Mouse (Mus musculus) layer of hippocampus, adult 11-12 months (tissue): ENCODE data around the gene Apoa4.

Experiments used
- DNase-seq: peaks from one replicate; pipeline ENCODE4 v3.0.0; 2022; ENCODE audit warnings: low spot score

Apoa4 gene

DNA sequence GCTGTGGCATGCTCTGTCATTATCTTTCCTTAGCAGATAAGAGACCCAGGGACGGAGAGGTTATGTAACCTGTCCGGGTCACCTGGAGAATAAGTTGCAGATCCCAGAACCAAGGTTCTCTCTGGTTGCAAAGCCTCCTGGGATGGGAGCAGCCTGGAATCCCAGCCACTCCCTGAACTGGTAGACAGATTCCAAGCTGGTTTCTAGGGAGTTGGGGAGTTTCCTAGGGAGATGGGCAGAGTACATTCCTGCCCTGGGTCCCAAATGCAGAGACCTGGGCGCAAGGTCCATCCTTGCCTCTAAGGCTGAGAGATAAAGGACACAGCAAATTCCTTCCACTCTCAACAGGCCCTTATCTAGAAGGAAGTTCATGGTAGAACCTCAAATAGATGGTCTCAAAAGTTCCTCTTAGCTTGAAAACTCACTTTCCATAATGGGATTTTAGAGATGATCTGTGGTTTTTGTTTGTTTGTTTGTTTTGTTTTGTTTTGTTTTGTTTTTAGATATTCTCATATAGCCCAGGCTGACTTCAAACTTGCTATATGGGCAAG lies 13.4 kb upstream of the Apoa4 start:
- DNase-seq, result no peak

DNA sequence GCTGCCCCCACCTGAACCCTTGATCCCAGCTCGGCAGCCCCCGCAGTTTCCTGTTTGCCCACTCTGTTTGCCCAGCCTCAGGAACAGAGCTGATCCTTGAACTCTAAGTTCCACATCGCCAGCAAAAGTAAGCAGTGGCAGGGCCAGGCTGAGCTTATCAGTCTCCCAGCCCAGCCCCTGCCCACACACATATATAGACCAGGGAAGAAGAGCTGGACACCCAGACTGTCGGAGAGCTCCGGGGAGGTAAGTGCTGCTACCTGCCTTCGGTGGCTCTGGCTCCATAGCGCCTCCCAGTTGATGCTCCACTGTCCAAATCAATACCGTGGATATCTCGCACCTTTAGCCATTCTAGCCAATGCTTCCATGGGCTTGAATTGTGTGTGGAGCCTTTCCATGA lies 12.0 kb upstream of the Apoa4 start, which contains the start of gene Apoa1:
Gene Apoa1, plus strand, starts transcription at position 90 of the 400 bp plus-strand sequence.
- DNase-seq, result no peak

DNA sequence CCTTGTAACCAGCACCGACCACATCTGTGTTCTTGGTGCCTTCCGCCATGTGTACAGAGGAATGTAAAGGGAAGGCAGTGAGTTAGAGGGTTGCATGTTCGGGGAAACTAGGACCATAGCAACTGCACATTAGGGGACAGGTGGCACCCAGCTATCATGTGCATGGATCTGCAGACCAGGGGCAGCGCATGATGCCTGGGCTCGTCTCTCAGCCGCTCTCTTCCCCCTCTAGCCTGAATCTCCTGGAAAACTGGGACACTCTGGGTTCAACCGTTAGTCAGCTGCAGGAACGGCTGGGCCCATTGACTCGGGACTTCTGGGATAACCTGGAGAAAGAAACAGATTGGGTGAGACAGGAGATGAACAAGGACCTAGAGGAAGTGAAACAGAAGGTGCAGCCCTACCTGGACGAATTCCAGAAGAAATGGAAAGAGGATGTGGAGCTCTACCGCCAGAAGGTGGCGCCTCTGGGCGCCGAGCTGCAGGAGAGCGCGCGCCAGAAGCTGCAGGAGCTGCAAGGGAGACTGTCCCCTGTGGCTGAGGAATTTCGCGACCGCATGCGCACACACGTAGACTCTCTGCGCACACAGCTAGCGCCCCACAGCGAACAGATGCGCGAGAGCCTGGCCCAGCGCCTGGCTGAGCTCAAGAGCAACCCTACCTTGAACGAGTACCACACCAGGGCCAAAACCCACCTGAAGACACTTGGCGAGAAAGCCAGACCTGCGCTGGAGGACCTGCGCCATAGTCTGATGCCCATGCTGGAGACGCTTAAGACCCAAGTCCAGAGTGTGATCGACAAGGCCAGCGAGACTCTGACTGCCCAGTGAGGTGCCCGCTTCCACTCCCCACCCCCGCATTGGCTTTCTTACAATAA lies 10.7 kb upstream of the Apoa4 start:
- peak; percentile 90 for DNase-seq

DNA sequence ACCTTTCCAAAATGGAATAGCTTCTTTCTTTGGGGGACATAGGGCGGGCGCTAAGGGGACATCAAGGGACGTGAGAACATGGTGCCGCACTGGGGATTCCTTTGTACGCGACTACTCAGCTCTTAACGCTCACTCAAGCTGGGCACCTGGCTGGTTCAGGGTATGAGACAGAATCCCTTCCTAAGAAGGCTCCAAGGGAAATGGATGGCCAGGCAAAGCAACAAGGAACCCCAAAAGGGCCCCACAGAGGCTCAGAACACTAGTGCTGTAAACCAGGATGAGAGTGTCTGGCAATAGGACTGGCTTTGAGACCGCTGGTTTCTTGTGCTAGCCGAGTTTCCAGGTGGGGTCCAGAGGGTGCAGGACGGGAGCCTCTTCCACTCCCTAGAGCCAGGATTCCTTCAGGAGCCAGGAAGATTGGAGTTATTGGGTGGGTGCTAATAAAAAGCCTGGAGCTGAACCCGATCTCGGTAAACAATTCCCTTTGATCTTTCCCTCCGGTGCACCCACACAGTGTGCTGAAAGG lies 10.0 kb upstream of the Apoa4 start:
- no peak for DNase-seq

DNA sequence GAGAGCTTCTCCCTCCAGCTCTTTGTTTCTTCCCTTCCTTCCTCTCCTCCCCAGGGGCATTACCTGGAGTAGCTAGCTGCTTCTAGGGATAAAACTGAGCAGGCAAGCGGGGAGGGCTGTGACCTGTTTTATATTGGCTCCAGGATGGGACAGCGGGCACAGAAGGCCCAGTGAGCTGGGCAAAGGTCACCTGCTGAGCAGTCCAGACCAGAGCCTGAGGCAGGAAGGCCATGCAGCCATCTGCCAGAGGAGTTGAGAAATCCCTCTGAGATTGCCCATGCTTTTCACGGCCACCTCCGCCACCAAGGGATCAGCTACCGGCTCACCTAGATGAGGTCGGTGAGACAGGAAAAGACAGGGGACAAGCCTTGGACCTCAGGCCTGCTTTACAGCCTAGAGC lies 5.3 kb upstream of the Apoa4 start:
- no peak for DNase-seq

DNA sequence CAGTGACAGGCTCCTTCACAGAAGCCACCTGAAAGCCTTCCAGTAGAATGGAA lies 5.1 kb upstream of the Apoa4 start, which contains the start of gene Apoc3:
Gene Apoc3, minus strand, starts transcription at position 41 of the 53 bp plus-strand sequence.
- DNase-seq, result no peak

DNA sequence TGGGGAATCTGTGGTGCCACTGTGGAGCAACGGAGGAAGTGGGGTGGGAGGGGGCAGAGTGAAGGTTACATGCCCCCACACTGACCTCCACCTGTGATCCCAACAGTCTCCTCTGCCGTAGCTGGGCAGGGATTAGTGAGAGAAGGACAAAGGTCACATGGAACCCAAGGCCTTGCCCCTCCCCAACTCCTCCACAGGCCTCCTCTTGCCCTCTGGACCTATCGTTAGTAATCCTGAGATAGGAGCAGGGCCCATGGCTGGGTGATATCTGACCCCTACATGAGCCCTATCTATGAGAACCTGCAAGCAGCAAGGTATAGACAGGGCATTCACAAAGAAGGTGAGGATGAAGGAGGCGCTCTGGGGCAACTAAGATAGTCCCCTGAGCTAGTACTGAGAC lies 4.8 kb upstream of the Apoa4 start:
- DNase-seq, result no peak

DNA sequence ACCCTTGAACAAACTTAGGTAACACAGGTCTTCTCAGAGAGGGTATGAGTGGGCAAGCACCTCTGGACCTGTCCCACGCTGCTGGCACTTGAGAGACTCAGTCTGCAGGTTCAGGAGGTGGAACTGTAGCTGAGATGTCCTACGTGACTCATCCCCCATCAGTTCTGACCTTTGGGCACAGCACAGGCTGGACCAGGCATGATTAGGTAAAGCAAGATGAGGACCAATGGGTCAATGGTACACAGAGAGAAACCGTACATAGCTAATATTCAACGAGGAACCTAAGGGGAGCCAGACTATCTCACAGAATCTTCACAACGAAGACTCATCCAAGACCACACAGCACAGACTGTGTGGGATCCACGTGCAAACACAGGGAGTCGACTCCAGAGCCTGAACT lies 1.6 kb upstream of the Apoa4 start:
- DNase-seq, result no peak

DNA sequence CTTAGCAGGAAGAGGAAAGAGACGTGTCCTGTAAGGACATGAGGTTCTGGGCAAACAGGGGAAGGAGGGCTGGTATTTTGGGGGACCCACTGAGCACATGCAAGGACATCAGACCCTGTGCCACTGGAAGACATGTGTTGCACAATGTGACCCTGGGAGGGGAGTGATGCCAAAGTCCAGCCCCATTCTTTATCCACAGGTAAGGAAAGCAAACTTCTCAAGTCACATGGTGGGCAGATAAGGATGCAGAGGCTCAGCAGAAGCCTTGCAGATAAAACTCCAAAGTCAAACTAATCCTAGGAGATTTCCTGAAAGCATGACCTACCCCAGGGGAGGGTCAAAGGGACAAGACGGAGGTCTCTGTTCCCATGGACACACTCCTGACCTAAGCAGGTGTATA lies 1.3 kb downstream of the Apoa4 start:
- DNase-seq, result no peak

DNA sequence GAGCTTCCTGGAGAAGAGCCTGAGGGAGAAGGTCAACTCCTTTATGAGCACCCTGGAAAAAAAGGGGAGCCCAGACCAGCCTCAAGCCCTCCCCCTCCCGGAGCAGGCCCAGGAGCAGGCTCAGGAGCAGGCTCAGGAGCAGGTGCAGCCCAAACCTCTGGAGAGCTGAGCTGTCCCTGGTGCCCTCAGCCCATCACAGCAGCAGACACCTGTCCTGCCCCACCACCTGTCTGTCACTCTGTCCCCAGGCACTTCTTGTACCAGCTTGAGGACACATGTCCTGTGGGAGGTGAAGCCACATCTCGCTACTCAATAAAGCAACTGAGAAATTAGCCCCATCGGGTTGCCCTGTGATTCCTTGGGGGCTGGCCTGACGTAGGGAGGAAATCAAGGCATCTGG lies 2.6 kb downstream of the Apoa4 start:
- DNase-seq, result no peak

DNA sequence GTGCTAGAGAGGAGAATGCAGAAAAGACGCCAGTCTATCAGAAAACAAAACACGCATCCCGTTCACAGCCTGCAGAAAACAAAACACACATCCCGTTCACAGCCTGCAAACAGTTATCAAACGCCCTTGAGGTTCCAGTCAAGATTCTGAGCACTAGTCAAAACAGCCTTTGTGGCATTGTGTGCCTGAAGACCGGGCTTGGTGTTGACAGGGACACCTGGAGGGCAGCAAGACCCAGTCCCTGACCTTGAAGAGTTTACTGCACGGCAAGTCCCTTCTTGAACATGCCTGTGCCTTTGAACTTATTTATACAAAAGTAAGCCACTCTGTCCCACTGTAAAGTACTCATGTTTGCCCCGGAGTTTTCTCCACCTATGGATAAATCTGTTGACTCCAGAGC lies 3.1 kb downstream of the Apoa4 start:
- DNase-seq, result no peak

DNA sequence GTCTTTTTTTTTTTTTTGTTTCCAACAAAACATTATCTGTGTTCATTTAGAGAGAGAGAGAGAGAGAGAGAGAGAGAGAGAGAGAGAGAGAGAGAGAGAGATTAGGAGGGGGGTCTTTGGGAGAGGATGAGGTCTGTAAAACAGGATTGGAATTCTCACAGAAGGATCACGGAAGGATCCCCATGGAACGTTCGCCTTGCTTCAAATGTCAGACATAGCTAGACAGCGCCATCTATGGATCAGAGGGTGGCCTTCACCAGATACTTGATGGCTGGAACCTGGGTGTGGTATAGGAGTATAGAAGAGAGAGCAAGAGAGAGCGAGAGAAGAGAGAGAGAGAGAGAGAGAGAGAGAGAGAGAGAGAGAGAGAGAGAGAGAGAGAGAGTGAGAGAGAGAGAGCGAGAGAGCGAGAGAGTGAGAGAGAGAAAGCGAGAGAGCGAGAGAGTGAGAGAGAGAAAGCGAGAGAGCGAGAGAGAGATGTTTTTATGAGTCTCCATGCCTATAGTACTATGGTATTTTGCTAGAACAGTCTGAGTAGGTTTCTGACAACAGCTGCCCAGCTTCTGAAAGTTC lies 6.3 kb downstream of the Apoa4 start:
- peak; percentile 77 for DNase-seq

DNA sequence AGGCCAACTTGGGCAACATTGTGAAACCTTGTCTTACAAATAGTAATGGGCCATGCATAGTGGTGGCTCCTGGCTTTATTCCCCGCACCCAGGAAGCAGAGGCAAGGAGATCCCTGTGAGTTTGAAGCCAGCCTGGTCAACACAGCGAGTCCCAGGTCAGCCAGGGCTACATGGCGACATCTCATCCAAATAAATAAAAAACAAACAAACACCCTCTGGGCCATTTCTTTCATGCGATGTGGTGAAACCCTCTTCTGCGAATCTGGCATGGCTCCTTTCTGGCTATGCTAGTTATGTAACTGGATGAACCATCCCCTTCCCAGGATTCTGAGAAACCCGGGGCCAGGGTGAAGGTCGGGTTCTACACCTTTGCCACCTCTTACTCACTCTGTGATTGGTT lies 15.7 kb downstream of the Apoa4 start:
- DNase-seq, result no peak

DNA sequence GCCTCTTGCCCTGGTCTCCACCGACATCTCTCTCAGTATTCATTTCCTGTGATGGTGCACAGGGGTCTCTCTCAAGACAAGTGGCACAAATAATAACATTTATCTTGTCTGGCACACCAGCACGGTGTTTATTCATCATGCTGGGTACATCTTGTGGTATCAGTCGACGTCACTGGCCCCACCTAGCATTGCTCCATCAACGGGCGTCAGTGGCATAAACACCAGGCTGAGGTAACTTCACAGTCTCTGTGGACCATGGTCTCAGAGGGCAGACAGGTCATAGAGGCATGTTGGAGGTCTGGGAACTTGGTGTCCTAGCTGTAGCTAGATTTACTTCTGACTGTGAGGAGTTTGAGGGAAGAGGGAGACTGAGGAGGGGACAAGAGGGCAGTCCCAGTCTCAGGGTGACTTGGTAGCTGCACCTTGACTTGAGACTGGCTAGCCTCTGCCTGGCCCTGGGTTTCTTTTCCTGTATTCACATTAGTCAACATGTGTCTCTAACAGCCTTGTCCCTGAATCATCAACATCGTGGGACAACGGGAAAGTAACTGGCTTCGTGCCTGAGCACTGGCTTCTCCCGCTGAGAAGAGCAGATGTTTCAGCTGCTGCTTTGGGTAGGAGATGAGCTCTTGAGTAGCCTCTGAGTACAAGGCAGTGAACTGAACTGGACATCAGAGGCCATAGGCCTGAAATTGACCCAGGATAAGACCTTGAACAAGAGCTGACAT lies 16.3 kb downstream of the Apoa4 start:
- no peak for DNase-seq

DNA sequence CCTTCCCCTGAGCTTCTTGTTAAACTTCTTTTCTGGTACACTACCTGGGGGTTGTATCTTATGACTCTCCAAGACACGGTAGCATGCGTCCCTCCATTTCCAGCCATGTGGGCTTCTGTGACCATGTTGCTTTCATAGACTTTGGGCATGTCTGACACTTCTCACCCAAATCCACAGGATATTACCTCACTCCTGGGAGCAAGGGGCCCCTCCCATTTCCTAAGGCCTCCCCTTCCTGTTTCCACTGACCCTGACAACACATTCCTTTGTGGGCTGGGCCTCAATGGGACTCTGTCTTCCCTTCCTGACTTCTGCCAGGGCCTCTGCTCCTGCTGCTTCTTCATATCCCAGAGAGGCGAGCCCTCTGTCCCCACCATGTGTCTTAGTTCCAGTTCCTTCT lies 17.1 kb downstream of the Apoa4 start:
- DNase-seq, result no peak

DNA sequence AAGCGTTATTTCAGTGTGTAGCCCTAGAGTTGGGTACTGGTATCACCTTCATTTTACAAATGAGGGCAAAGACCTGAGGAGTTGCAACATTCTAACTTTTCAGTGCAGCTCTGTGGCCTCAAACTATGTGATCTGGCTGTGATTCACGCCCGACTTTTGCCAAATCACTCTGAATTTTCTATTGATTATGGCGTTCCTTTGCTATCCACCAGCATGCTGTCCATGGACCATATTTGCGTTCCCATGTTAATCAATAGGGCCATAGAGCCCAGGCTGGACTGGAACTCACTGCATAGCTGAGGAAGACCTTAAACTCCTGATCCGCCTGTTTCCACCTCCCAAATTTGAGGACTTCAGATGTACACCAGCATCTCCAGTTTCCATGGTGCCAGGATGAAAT lies 18.6 kb downstream of the Apoa4 start:
- no peak for DNase-seq

DNA sequence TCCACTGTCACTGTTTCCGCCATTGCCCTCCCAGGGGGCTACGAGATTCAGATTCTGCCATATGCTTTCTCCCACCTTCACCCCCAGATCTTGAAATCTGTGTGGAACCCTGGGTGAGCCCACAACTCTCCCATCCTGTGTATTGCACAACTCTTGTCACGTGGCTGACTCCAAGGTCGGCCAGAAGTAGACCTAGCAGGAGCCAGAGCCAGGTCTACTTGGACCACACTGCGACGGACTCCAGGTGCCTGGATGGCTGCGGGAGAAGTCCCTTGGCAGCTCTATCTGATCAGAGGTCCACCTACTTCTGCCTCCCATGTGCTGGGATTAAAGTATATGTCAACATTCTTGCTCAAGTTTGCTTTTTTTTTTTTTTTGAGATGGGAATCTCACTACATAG lies 20.6 kb downstream of the Apoa4 start:
- DNase-seq, result no peak

DNA sequence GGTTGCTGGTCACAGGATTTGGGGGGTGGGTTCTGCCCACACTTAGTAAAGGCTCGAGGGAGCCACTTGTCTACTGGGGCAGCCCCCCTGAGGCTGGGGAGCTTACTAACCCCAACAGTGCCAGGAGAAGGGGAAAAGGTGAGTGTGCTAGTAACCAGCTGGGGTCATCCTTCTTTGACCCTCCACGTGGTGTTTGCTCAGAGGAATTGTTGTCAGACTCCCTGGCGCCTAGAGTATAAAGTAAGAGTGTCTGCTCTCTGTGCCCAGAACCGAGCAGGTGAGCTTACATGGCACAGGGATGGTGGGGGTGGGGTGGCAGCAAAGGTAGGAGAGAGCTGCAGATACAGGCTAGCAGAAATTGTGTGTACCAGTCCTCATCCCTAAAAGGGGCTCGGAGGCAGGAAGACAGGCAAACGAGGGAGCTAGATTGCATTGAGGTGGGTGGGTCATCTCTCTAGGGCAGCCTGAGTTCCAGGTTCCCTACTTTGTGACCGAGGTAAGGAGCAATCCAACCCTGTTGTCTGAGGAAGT lies 27.9 kb downstream of the Apoa4 start, which contains the start of gene Apoa5:
Gene Apoa5, plus strand, starts transcription at position 291 of the 531 bp plus-strand sequence.
- DNase-seq, result no peak

DNA sequence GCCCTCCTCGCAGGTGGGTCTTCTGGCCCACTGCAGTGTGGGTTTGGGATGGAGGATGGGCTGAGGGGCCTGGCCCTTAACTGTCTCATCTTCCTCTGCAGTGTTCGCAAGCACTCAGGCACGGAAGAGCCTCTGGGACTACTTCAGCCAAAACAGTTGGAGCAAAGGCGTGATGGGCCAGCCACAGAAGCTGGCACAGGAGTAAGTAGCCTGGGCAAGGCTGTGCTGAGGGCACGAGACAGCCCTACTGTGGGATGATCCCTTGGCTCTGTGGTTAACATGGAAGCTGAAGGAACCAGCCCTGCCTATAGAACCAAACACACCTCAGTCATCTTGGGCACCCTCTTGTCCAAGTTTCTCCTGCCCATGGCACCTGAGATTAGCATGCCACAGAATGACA lies 28.6 kb downstream of the Apoa4 start:
- DNase-seq, result no peak

DNA sequence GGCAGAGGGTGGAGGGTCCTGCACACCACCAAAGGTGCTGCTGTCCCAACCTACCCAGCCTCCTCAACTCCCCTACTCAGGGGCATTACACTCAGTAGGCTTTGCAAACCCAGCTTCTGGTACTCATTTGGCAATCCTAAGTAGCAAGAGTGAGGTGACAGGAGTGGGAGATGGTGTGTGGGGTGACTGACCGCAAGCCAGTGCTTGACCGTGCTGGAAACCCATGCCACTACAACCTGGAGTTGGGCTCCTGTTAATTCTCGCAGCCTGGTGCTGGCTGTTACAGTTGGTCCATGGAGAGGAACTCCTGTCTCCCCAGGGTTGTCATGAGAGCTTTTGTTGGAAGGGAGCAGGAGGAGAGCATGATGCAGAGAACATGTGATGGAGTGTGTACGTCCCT lies 30.3 kb downstream of the Apoa4 start:
- DNase-seq, result no peak

DNA sequence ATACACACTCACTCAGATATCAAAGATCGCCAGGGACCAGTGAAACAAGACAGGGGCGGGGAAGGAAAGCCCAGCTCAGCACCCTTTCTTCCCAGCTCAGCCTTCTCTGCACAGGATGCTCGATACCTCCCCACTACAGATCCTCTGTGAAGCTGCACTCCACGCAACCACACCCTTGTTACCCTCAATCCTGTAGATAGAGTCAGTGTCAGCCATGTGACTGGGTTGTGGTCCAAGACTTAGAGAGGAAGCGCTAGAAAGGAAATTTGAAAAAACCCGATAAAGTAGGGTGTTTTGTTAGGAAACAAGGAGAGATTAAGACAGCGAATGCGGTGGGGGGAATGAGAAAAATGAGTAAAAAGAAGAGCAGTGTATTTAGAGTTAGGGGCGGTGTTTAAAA lies 31.6 kb downstream of the Apoa4 start:
- DNase-seq, result no peak

DNA sequence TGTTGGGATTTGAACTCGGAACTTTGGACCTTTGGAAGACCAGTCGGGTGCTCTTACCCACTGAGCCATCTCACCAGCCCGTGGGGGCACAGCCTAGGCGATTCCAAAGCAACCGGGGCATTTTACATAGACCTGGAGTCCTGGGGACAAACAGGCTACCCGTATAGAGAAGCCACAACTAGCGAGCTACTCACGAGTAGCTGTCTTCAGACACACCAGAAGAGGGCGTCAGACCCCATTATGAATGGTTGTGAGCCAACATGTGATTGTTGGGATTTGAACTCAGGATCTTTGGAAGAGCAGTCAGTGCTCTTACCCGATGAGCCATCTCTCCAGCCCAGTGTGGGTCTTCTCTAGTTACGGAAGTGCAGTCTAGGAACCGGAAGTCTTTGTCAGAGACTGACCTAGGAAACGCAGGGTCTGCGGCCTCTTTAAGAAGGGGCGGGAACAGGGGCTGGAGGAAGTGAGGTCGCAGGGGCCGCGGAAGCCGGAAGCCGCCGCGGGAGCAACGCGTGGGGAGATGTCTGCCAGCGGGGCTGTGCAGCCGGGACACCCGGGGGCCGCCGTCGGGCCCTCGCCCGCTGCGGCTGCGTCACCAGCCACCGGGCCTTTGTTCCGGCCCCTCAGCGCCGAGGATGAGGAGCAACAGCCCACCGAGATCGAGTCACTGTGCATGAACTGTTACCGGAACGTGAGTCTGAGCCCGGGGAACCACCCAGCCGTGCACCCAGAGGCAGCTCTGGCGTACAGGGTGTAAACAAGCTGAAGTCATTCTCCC lies 32.4 kb downstream of the Apoa4 start, which contains the start of gene Zpr1:
Gene Zpr1, plus strand, starts transcription at position 388 of the 778 bp plus-strand sequence.
- DNase-seq, result peak; percentile 89
